8 mouse cellular contexts compared by ENCODE assay signal in genomic region chr4:106854361-106855309, GRCm38 (mm10). TPM values are rescaled to one million over a fixed set of nuclear protein-coding genes. Genes with fewer than 3 reads are reported as not detected.
DNase-seq lines count a peak whose midpoint lies in the region; ATAC-seq and TF ChIP-seq lines count a peak whose summit lies in the region.

No protein-coding gene starts in this region.

- 32% methylated on average over 14 of the region's 15 CpGs for WGBS in liver, embryonic 13.5 days (ENCODE audit: insufficient replicate concordance)

- peak; percentile 32; the same call in 1 of the 2 replicates for ATAC-seq in liver, embryonic 13.5 days (ENCODE audit: low read depth)

- H3K36me3 ChIP-seq in liver, embryonic 13.5 days: no peaks in the 10 kb centered on the region

- H3K27me3 ChIP-seq in liver, embryonic 13.5 days: peaks cover 14% of the 10 kb centered on the region

- peak overlapping the region; percentile 8; the same call in 1 of the 2 replicates for H3K4me2 ChIP-seq in liver, embryonic 13.5 days

- H3K27ac ChIP-seq in gastrocnemius, adult 2 months: peak overlapping the region; percentile 35; the same call in 1 of the 2 replicates
- no peak overlapping the region for H3K27ac ChIP-seq in liver, embryonic 13.5 days

- no peak overlapping the region for H3K9ac ChIP-seq in liver, embryonic 13.5 days

- no peak for DNase-seq in gastrocnemius, adult 2 months
- no peak for DNase-seq in gastrocnemius, postnatal 4 days (ENCODE audit: low spot score in 2 of 2)
- peak; percentile 10 for DNase-seq in thymus, postnatal 4 days
- DNase-seq in thymus, postnatal 14 days: no peak
- no peak for DNase-seq in liver, embryonic 13.5 days
- DNase-seq in layer of hippocampus, adult 8-10 months (ENCODE audit: low spot score in 2 of 2): no peak
- DNase-seq in gastrocnemius, postnatal 10 days: no peak
- no peak for DNase-seq in layer of hippocampus, postnatal 36 days

- 0 out of 2 replicates have a peak overlapping the region, but pooled peaks have one; percentile 17 for H3K4me3 ChIP-seq in gastrocnemius, adult 2 months
- no peak overlapping the region for H3K4me3 ChIP-seq in liver, embryonic 13.5 days (replicated peaks)

- H3K9me3 ChIP-seq in liver, embryonic 13.5 days (replicated peaks): no peaks in the 10 kb centered on the region

- no peak for TF ChIP-seq CTCF in gastrocnemius, adult 2 months (IDR thresholded peaks at IDR 0.05)

- H3K4me1 ChIP-seq in liver, embryonic 13.5 days (replicated peaks): peaks cover 24% of the 10 kb centered on the region

- intact Hi-C loops in gastrocnemius, adult 2 months (cut with DNase I): no loop called here

RNA-seq across cellular contexts. Expression of gene Acot11, which starts 49.8 kb away (rescaled TPM):
- total RNA-seq in gastrocnemius, adult 2 months (2021): 10 to 100 TPM in 1 of 2 experiments, 1 to 10 TPM in 1; 7.1 to 17.3 TPM
- total RNA-seq in gastrocnemius, postnatal 4 days (2021): 10 to 100 TPM; 12.3 to 15.8 TPM
- polyA plus RNA-seq in liver, embryonic 13.5 days (2015; fragmentation: Nextera tagmentation; extraction: Ambion mirVana): 5.0 TPM in 2 replicates
- 10 to 100 TPM; 34.4 to 52.4 (median 49.7) TPM for total RNA-seq in layer of hippocampus, adult 8-10 months (2022)
- total RNA-seq in gastrocnemius, postnatal 10 days (2021): 1 to 10 TPM; 5.3 to 7.4 TPM
- total RNA-seq in layer of hippocampus, postnatal 36 days (2021): 10 to 100 TPM; 50.8 to 52.0 TPM

RNA-seq across cellular contexts. Expression of gene Ssbp3, which starts 55.9 kb away (rescaled TPM):
- total RNA-seq in gastrocnemius, adult 2 months (2021): 10 to 100 TPM; 23.7 to 30.0 TPM
- total RNA-seq in gastrocnemius, postnatal 4 days (2021): 10 to 100 TPM; 65.7 to 73.4 TPM
- polyA plus RNA-seq in liver, embryonic 13.5 days (2015; fragmentation: Nextera tagmentation; extraction: Ambion mirVana): 55.5 and 64.8 TPM in 2 replicates
- total RNA-seq in layer of hippocampus, adult 8-10 months (2022): 100 to 1,000 TPM; 150 to 180 (median 160) TPM
- 10 to 100 TPM; 29.4 to 35.1 TPM for total RNA-seq in gastrocnemius, postnatal 10 days (2021)
- total RNA-seq in layer of hippocampus, postnatal 36 days (2021): 100 to 1,000 TPM; 144 to 163 TPM
